Mouse (Mus musculus) 3T3-L1 (cell line): ENCODE measurements around the gene Taok2.
"Not testable (repeated sequence)": the region's sequence is repeated elsewhere in the genome, so short reads cannot be mapped to it uniquely, and the experiment has no call there.

Experiments
- DNase-seq: peaks from one replicate; pipeline ENCODE4 v3.0.0-alpha.2; 2015; ENCODE audit warnings: low read depth, low spot score

The Taok2 gene

DNA sequence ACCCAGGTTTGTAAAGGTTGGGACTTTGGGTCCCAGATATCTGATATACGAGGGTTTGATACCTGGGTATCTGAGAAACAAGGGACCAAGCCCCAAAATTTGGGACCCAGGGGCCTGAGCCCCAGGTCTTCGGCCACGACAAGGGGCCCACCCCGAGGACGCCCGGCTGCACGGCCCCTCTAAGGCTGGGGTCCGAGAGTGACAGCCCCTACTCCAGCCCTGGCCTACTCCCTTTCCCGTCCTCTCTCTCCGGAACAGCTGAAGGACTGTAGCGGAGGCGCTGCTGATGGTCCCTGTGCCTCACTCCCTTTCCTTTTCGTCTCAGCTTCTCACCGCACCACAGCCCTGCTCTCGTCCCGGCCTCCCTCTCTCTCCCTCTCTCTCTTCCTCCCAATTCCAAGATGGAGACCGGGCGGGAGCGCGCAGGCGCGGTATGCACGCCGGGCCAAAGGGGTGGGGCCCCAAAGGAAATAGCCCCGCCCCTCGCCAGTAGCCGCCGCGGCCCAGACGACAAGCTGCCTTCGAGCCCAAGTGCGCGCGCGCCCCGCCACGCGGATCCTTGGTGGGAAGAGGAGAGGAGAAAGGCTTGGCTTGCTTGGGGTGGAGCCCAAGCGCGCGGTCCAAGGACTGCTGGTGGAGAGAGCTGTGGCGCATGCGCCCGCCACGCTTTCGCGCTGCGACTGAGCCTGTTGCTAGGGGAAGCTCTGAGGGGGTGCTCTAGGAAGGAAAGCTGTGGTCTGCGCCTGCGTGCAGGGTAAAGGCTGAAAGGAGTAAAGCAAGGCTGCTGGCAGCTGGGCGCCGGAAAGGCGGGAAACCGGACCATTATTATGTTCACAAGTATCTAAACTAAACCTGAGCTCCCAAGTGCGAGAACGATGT lies at the start of gene Taok2:
Gene Taok2 (minus strand): TSS at position 418 of the 879 bp plus-strand sequence.
- peak; percentile 96 for DNase-seq

DNA sequence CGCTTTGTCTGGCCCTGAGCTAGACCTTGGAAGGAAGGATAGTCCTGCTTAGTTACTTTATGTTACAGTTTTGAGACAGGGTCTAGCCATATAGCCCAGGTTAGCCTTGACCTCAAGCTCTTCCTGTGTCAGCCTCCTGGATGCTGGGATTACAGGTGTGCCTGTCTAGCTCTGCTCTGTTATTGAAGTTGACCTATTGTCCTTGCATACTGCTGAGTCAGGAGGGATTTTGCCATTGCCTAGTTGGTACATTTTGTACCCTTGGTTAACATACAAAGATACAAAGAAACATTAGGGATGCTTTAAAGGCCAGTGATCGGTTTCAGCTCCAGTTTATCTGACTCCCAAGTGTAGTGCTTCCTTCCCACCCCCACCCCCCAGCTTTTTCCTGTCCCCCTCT lies 48.1 kb upstream of the Taok2 start:
- no peak for DNase-seq

DNA sequence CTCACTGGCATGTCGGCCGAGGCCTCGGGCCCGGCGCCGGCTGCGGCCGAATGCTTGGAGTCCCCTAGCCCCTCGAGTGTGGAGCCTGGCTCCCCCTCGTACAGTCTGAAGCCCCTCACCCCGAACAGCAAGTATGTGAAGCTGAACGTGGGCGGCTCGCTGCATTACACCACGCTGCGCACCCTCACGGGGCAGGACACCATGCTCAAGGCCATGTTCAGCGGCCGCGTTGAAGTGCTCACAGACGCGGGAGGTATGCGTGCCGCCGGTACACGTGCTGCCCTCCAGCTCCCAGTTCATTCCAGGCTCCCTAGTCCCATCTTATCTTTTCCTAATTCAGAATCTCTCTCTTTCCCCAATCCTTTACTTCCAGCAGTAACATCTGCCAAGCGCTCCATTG lies 44.5 kb upstream of the Taok2 start:
- no peak for DNase-seq

DNA sequence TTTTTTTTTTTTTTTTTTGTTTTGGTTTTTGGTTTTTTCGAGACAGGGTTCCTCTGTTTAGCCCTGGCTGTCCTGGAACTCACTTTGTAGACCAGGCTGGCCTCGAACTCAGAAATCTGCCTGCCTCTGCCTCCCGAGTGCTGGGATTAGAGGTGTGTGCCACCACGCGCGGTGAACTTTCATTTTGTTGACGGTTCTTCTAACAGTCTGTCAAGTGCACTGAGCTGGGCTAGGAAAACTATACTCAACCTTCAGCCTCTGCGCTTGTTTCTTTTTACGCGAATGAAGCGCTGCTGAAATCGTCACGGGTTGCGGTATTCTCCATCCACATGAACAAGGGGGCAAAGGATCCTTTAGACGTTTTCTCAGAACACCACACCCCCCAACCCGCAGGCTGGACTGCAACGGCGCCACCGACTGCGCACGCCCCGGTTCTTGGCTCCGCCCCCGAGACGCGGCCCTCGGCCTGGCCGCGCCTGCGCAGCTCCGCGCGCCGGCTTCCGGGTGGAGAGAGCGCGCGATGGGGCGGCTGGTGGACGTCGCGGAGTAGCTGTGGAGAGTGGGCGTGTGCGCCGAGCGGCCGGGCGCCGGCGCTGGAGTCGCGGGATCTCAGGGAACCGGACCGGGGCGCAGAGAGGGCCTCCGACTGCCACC lies 44.0 kb upstream of the Taok2 start, which contains the start of gene Kctd13:
Gene Kctd13 (plus strand): TSS at position 496 of the 654 bp plus-strand sequence.
- peak; percentile 81 for DNase-seq

DNA sequence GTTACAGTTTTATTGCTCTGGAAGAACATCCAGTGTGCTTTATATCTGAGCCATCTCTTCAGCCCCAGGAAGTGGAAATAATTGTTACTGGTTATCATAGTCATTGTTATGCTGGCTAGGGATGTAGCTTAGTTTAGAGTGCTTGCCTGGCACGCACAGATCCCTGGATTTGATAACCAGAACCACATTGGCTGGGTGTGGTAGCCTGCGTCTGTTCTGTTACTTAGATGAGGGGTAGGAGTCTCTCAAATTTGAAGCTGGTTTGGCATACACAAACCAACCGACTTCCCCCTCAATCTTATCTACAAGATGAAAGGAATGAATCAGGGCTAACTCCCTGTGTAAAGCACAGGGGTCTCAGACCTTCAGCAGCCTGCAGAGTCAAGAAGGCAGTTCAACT lies 41.8 kb upstream of the Taok2 start:
- DNase-seq = no peak

DNA sequence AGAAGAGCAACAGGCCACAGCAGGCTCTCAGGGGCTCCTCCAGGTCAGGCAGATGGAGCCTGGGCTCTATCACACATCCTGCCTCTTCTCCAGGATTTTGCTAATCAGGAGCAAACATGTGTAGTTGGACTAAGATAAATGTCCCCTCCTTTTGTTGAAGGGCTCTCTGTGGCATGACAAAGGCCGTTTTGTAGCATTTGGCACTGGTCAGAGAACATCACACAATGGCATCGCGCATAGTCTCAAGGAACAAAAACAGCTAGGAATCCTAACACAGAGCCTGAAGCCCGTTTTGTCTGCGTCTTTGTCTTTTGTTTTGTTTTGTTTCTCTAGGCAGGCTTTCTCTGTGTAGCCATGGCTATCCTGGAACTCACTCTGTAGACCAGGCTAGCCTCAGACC lies 39.5 kb upstream of the Taok2 start:
- no peak for DNase-seq

DNA sequence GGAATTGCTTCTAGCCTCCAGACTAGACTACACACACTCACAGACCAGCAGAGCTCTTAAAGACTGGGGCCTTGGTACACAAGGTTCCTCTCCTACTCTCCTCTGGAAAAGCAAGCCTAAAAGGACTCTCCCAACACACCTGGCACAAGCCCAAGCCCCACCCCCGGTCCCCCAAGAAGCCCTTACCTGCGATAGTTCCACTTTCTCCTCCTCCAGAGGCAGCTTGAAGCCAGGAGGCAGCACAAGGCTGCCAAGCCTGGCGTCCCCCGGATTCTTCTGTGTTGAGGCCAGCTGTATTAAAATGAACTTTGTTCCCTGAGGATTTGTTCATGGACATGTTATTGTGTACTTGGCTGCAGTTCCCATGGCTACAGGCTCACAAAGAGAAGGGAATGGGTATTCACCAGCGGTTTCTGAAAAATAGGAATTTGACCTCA lies 38.1 kb upstream of the Taok2 start, which contains the start of gene Tmem219:
Gene Tmem219 (minus strand): TSS at position 294 of the 437 bp plus-strand sequence.
- no peak for DNase-seq

DNA sequence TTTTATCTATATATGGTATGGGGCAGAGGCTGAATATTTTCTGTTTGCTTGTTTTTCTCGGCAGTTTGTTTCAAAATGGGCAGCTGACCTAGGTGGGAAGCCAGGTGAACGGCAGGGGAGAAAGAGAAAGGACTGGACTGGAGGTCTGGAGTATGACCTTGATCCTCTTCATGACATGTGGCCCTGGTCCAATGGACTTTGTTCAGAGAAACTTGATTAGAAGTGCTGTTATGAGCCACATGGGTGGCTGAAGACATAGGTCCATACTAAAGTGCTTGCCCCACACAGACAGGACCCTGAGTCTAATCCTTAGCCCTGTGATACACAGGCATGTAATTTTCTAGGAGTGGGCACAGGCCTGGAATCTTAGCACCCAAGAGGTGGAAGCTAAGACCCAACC lies 37.1 kb upstream of the Taok2 start:
- no peak for DNase-seq

DNA sequence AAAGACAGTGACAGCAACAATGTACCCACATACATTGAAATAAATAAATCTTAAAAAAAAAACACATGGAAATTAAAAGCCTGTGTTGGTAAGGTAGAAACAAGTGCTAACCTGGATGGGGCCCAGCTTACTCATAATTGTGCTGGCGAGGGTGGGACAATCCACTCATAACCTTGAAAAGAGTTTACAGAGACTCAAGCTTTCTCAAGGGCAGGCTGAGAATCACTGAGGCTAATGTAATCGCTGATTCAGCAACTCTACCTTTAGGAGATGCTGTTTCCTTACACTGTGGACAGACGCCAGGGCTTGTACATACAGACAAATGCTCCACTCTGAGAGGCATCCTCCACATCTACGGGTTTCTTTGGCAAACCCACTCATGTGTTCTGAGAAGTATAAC lies 35.5 kb upstream of the Taok2 start:
- DNase-seq = no peak

DNA sequence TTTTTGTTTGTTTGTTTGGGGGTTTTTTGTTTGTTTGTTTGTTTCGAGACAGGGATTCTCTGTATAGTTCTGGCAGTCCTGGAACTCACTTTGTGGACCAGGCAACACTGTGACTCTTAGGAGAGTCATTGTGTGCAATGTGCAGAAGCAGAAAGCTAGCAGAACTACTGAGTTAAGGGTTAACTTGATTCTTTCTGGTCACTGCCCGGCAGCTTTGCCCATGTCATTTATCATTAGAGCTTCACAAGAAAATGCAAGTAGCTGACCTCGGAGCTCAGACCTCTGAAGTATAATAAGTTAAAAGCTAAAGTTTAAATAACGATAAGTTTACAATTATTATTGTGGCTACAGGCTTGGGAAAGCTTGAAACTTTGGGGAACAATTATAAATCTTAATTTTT lies 33.9 kb upstream of the Taok2 start:
- not testable (repeated sequence) for DNase-seq

DNA sequence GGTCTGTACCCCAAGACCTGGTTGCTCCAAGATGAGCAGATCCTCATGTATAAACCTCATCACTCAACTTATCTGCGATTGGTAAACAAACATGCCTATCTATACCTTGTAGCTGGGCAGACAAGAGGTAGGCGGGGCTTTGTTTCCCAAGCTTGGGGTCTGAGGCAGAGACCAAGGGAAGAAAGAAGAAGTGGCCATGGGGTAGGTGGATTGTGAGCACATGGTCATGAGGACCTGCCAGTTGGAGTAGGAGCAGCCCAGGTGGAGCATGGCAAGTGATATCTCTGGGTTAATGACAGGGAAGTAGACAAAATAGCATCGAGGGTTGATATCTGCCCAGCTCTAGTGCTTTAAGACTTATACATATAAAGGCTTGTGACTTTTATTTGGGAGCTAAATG lies 30.3 kb upstream of the Taok2 start:
- no peak for DNase-seq

DNA sequence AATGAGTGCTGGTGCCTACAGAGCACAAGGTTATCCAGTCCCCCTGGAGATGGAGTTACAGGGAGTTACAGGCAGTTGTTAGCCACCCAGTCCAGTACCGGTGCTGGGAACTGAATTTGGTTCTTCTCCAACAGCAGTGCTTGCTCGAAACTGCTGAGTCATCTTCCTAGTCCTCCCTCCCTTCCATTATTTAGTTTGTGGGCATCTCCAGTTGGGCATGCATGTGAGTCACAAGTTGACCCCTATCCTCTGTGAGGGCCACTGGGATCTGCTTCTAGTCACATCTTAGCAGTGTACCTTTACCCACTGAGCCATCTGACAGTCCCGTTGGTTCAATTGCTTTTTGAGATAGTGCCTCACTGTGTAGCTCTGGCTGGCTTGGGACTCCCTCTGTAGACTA lies 21.1 kb upstream of the Taok2 start:
- DNase-seq = peak; percentile 64

DNA sequence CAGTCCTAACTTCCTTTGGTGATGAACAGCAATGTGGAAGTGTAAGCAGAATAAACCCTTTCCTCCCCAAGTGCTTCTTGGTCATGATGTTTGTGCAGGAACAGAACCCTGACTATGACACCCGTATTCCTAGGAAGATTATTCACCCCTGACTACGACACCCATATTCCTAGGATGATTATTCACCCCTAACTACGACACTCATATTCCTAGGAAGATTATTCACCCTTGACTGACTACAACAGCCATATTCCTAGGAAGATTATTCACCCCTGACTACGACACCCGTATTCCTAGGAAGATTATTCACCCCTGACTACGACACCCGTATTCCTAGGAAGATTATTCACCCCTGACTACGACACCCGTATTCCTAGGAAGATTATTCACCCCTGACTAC lies 15.3 kb upstream of the Taok2 start:
- DNase-seq = not testable (repeated sequence)

DNA sequence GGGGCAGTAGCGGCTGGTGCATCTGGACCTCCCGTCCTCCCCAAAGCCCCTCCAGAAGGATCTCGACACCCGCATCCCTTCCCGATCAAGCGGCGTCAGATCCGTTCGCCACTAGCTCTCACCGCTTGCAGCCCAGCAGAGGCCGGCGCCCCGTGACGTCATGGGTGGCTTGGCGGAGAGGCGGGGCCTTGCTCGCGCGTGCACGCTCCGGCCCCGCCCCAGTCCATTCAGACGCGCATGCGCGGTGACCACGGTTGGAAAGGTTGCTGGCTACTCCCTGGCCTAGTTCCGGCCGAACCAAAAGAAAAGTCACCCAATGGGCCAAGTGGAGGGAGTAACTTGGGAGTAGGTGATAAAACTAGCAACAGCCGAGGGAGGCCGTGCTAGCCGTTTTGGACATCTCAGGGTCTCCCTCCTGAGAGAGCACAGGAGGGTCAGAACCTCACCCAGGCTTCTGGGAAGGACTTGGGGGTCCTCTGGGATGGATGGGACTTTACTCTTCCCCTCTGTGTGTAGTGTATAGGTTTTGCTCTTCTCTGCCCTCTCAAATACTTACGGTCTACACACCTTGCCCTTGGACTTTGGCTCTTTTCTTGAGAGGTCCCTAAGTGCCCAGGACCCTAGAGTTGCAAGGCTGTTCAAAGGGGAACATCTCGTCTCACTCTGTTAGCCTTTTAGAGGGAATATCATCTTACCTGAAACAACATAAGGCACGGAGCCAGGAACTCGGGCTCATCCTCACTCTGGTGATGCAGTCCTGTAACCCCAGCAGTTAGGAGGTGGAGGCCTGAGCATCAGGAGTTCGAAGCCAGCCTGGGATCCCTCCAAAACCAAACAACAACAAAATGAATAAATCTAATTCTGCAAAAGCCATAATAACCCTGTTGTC lies 13.8 kb upstream of the Taok2 start:
- DNase-seq = peak; percentile 88

DNA sequence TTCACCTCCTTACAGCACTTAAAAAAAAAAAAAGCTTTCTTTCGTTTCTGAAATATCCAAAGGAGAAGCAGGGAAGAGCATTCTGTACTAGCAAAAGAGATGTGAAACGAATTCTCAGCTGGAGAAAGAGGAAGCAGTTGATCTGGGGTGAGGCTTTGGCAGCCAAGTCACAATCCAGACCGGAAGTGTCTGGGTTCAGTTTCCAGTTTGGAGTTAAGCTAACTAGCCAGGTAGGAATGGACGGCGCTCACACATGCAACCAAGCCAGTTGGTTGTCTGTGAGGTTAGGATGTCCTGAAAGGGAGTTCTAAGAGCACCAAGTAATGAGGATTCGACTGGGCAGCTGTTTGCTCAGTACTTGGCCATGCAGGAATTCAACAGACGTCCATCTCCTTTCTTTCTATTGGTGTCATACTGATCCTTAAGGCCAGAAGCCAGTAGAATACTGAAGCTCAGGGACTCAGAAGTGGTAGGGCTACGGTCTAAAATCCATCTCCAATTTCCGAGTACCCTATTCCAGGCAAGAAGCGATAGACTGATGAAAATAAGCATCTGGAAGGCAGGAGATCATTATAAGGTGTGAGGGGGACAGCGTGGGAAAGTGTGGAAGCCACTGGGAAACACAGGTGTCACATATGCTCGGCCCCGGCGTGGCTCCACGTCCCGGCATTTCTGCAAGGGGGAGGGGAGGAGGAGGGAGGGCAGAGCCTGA lies 13.0 kb upstream of the Taok2 start:
- DNase-seq = peak; percentile 20

DNA sequence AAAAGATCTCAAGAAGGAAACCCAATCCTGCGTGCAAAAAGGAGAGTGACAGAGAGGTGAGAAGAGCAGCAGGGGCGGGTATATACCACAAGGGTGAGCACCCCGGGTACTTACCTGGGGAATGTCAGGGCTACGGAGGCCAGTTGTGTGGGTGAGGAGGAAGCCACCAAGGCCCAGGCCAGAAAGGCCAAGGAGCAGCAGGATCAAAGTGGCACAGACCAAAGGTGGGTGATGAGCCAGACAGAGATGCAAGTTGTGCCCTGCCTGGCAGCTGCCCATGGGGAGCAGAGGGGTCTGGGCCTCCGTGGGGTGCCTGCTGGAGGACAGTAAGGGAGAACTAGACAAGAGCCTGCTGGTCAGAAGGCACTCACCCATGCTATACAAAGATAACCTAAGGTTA lies 12.4 kb upstream of the Taok2 start:
- DNase-seq = no peak

DNA sequence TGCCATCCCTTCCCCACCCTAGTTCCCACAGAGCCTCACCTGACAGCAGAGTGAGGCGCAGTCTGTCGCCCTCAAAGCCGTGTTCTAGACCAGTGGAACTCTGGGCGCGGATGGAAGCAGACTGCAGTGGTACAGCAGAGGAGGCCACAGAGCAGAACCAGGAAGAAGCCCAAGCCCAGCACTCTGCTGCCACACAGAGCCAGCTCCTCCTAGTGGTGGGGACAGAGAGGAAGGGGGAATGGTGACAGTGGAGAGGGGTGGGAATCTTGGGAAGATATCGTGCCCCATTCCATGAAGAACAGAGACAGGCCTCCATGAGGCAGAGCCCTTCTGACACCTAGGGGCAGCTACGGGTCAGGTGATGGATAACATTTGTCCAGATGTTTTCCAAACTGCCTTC lies 4.3 kb upstream of the Taok2 start:
- no peak for DNase-seq

DNA sequence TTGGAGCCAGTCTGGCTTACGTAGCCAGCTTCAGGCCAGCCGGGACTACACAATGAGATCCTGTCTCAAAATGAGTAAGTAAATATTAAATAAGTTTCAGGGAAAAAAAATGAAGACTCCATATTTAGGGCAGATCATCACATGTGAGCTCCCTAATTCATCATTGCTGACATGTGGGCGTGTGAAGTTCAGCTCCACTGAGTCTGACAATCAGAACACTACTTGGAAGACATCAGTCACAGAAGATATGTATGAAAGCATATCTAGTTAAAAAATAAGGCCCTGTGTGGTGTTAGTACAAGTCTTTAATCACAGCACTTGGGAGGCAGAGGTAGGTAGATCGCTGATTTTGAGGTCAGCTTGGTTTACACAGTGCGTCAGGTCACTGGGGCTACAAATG lies 2.8 kb upstream of the Taok2 start:
- DNase-seq = no peak

DNA sequence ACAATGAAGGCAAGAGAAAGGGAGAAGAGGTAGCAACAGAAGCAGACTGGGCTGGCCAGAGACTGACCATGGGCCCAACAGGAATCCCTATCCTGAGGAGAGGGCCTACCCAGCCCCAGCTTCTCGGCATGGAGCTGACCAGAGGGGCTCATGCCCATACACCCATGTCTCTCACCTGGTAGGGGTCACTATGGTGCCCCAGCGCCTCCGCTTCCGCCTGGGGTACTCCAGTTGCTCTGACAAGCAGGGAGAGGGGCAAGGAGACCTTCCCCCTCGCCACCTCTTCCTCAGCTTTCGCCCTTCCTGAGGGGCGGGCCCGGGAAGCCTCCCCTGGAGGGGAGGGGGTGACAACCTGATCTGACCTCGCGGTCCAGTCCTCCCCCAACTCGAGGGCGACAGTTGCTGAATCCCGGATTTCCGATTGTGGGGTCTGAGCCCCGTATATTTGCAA lies 747 bp downstream of the Taok2 start:
- no peak for DNase-seq

DNA sequence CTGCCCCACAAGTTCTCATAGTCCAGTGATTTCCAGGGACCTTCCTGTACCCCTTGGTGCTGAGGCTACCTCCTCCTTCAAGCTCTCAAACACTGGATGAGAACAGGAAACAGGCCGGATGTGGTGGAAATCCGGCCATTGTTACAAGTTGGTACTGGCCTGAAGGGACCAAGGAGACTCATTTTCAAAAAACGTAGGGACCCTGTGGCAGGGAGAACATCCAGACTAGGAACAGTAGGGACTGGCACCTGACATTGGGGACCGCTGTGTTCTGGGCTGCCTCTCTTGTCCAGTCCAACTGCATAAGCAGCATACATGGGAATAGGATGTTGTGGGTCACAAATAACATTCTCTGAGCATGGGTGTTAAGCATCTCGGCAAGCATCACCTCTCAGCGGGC lies 3.5 kb downstream of the Taok2 start:
- DNase-seq = no peak

DNA sequence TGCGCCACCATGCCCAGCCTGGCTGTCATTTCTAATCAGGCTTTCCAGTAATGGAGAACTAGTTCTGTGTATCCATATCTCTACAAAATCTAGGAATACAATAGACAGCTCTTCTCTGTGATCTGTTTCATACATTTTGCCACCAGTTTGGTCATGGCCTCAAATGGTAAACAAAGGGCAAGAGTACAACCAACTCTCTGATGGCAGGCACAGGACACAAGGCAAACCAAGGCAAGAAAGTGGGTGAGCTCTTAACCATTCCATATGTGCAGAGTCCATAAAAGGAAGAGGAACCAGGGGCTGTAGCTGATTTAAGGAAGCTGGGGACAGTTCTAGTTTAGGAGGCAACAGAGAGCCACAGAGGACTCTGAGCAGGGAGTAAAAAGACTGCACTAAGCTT lies 7.3 kb downstream of the Taok2 start:
- DNase-seq = no peak
